Mouse (Mus musculus): ENCODE measurements at regions not wholly inside any gene's neighbourhood (a gene's known extent, or its start where the extent isn't known, plus 50 kb on each side); places are given as distances from the start of the nearest gene placed in this dataset.
A peak's percentile ranks its signal among the peaks of the same experiment; 100 is the strongest.

DNA sequence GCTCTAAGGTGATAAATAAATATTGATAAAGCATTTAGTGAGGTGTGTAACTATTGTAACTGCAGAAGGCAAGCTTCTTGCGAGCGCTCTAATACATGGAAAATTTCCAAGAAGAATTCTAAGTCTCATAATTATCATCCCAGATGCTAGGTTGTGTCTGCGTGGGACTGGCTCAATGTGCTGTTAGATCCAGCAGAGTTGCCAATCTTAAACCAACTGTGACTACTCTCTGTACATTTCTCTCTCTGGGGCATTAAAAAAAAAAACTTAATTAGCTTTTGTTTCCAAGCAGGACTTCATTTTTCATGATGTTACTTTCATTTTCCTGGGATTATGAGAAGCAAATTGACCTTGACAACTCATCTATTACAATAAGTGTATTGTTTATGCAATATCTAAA lies 506.6 kb downstream of the Pdha2 start:
- Histone ChIP-seq H3K27me3 (ENCODE audit: control insufficient read depth in 1 of 2, insufficient read depth in 2 of 2, low read length in 2 of 2) (no peaks in the 10 kb centered on the region), H3K27ac (ENCODE audit: control insufficient read depth, low read depth, low read length) (no peak overlapping the region), H3K4me3 (ENCODE audit: control insufficient read depth in 1 of 2, insufficient read depth in 1 of 2, low read depth in 2 of 2, low read length in 2 of 2) (no peak overlapping the region), H3K79me2 (ENCODE audit: control insufficient read depth, insufficient read depth, low read length, poor library complexity) (no peaks in the 10 kb centered on the region), H3K9me3 (replicated peaks; ENCODE audit: insufficient read depth, low read length) (no peaks in the 10 kb centered on the region), H3K36me3 (ENCODE audit: control insufficient read depth in 1 of 2, insufficient read depth in 2 of 2, low read length in 2 of 2) (0 out of 4 replicates have a peak, but pooled peaks cover 0 to 2% of the 10 kb centered on the region in 2 experiments), H3K9ac (ENCODE audit: control insufficient read depth, low read depth, low read length, poor library complexity, severe bottlenecking) (no peak overlapping the region), H3K4me1 (ENCODE audit: control insufficient read depth in 1 of 2, insufficient read depth in 2 of 2, low read length in 2 of 2) (peaks cover 0 to 6% of the 10 kb centered on the region in 2 experiments; a peak in 2 of 4 replicates)
- DNase-seq (ENCODE audit: low read depth, low spot score) = no peak
- TF ChIP-seq SMC3 (IDR thresholded peaks at IDR 0.05; ENCODE audit: low read depth, low read length) = no peak
- TF ChIP-seq ETS1 (IDR thresholded peaks at IDR 0.05; ENCODE audit: low read depth, low read length) = no peak
- TF ChIP-seq HCFC1 (IDR thresholded peaks at IDR 0.05; ENCODE audit: low read depth, low read length) = no peak
- no peak for TF ChIP-seq GABPA (IDR thresholded peaks at IDR 0.05; ENCODE audit: low read depth, low read length)
- TF ChIP-seq BHLHE40 (IDR thresholded peaks at IDR 0.05; ENCODE audit: borderline replicate concordance, low read depth, low read length) = no peak
- TF ChIP-seq RAD21 (IDR thresholded peaks at IDR 0.05; ENCODE audit: low read depth, low read length) = no peak

DNA sequence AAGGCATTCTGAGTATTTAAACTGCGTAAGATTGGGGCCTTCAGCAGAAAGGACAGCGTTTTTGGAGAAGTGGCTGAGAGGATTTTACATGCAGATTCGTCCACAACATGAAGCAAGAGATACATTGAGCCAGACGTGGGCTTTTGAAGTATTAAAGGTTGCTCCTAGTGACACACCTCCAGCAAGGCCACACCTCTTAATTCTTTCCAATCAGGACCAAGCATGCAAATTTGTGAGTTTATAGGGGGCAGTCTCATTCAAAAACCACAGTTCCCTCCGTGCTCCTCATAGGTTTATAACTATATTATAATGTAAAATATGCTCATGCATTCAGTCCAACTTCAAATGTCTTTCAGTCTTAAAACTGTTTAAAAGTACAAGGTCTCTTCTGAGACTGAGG lies 509.2 kb downstream of the Pdha2 start:
- Histone ChIP-seq H3K9ac (ENCODE audit: control insufficient read depth, low read depth, low read length, poor library complexity, severe bottlenecking) (peak overlapping the region; percentile 55), H3K36me3 (ENCODE audit: control insufficient read depth in 1 of 2, insufficient read depth in 2 of 2, low read length in 2 of 2) (0 out of 4 replicates have a peak, but pooled peaks cover 0 to 2% of the 10 kb centered on the region in 2 experiments), H3K9me3 (replicated peaks; ENCODE audit: insufficient read depth, low read length) (no peaks in the 10 kb centered on the region), H3K79me2 (ENCODE audit: control insufficient read depth, insufficient read depth, low read length, poor library complexity) (no peaks in the 10 kb centered on the region), H3K4me3 (ENCODE audit: control insufficient read depth in 1 of 2, insufficient read depth in 1 of 2, low read depth in 2 of 2, low read length in 2 of 2) (peak overlapping the region; percentile 53 to 74), H3K27ac (ENCODE audit: control insufficient read depth, low read depth, low read length) (no peak overlapping the region), H3K4me1 (ENCODE audit: control insufficient read depth in 1 of 2, insufficient read depth in 2 of 2, low read length in 2 of 2) (peaks cover 0 to 6% of the 10 kb centered on the region in 2 experiments; a peak in 2 of 4 replicates), H3K27me3 (ENCODE audit: control insufficient read depth in 1 of 2, insufficient read depth in 2 of 2, low read length in 2 of 2) (no peaks in the 10 kb centered on the region)
- no peak for TF ChIP-seq TCF12 (IDR thresholded peaks at IDR 0.05; ENCODE audit: low read depth, low read length)
- TF ChIP-seq ELF1 (IDR thresholded peaks at IDR 0.05; ENCODE audit: low read depth, low read length) = no peak
- TF ChIP-seq MEF2A (IDR thresholded peaks at IDR 0.05; ENCODE audit: extremely low read depth, insufficient replicate concordance, low read depth, low read length, poor library complexity, severe bottlenecking) = no peak
- TF ChIP-seq NELFE (IDR thresholded peaks at IDR 0.05; ENCODE audit: low read depth, low read length) = no peak
- TF ChIP-seq BHLHE40 (IDR thresholded peaks at IDR 0.05; ENCODE audit: borderline replicate concordance, low read depth, low read length) = no peak
- no peak for TF ChIP-seq ETS1 (IDR thresholded peaks at IDR 0.05; ENCODE audit: low read depth, low read length)
- TF ChIP-seq SIN3A (IDR thresholded peaks at IDR 0.05; ENCODE audit: low read length) = peak; percentile 57
- TF ChIP-seq CHD2 (IDR thresholded peaks at IDR 0.05; ENCODE audit: low read length) = no peak
- TF ChIP-seq MYB (IDR thresholded peaks at IDR 0.05; ENCODE audit: low read depth, low read length) = no peak
- no peak for TF ChIP-seq POLR2AphosphoS5 (IDR thresholded peaks at IDR 0.05; ENCODE audit: borderline replicate concordance, low read depth, low read length)
- peak; percentile 46; the same call in 1 of the 2 replicates for TF ChIP-seq TBP (IDR thresholded peaks at IDR 0.05; ENCODE audit: low read depth, low read length)
- TF ChIP-seq NRF1 (IDR thresholded peaks at IDR 0.05; ENCODE audit: insufficient read depth, low read depth, low read length, poor library complexity, severe bottlenecking) = no peak
- no peak for TF ChIP-seq MAFK (IDR thresholded peaks at IDR 0.05; ENCODE audit: borderline replicate concordance, low read depth, low read length)
- TF ChIP-seq KAT2A (conservative IDR thresholded peaks at IDR 0.05; ENCODE audit: low read depth, low read length) = no peak
- no peak for TF ChIP-seq USF1 (IDR thresholded peaks at IDR 0.05; ENCODE audit: low read depth, low read length)
- TF ChIP-seq E2F4 (IDR thresholded peaks at IDR 0.05; ENCODE audit: borderline replicate concordance, low read depth, low read length) = no peak
- TF ChIP-seq ZMIZ1 (IDR thresholded peaks at IDR 0.05; ENCODE audit: low read depth, low read length) = no peak
- no peak for TF ChIP-seq MXI1 (IDR thresholded peaks at IDR 0.05; ENCODE audit: low read depth, low read length)
- peak; percentile 93 for DNase-seq (ENCODE audit: low read depth, low spot score)

All from MEL (cell line).